Mouse (Mus musculus) lung, postnatal 0 days (tissue): ENCODE data around the gene Mars.

Experiments
- CTCF ChIP-seq: IDR thresholded peaks from 2 replicates; pipeline ENCODE4 v1.5.1; 2016; ENCODE audit warnings: antibody characterized with exemption, mild to moderate bottlenecking
- EP300 ChIP-seq: IDR thresholded peaks from 2 replicates; pipeline ENCODE4 v1.6.1; 2016; ENCODE audit warnings: antibody characterized with exemption, mild to moderate bottlenecking, control low read depth

DNA sequence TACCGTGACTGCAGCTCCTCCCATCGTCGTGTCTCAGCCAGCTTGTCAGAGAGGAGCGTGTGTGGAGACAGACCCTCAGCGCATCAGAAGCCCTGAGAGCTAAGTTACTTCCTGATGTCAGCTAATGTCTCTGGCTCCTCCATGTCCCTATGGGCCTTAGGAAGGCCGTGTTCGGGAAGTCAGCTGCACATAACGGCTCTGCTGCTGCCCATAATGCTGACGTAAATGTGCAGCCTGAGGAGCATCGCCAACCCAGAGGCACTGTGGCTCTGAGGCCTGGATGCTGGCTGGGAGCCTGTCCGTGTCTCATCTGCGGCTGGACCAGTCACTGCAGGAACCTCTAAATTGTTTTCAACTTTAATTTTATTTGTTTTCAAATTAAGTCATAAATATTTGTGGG lies 42.5 kb downstream of the Mars start:
- no peak for TF ChIP-seq EP300
- TF ChIP-seq CTCF: no peak
